In genomic region chr14:101375833-101376232, GRCm38 (mm10) we compare ENCODE assay signal across 20 mouse cellular contexts.
A peak's percentile ranks its signal among the peaks of the same experiment; 100 is the strongest.
DNase-seq lines count a peak whose midpoint lies in the region; ATAC-seq lines count a peak whose summit lies in the region.
"Had no signal": no experiment of that assay in that cellular context is flagged by ENCODE, and none has a peak within 500 bp of the region (broad histone marks: within the 10 kb centered on the region; RNA-seq: fewer than 3 reads in every experiment).

No protein-coding gene starts in this region.

- no peaks in the 10 kb centered on the region for H3K27me3 ChIP-seq in forebrain, embryonic 13.5 days
- no peaks in the 10 kb centered on the region; the same call in 1 of the 2 replicates for H3K27me3 ChIP-seq in forebrain, embryonic 11.5 days (ENCODE audit: control insufficient read depth, insufficient read depth, low read length)
- H3K27me3 ChIP-seq in hindbrain, embryonic 16.5 days (replicated peaks; ENCODE audit: control insufficient read depth, insufficient read depth, low read length): no peaks in the 10 kb centered on the region
- H3K27me3 ChIP-seq in hindbrain, embryonic 12.5 days: 0 out of 2 replicates have a peak, but pooled peaks cover 2% of the 10 kb centered on the region
- 0 out of 2 replicates have a peak, but pooled peaks cover 7% of the 10 kb centered on the region for H3K27me3 ChIP-seq in neural tube, embryonic 13.5 days
- no peaks in the 10 kb centered on the region for H3K27me3 ChIP-seq in neural tube, embryonic 15.5 days (replicated peaks)
- H3K27me3 ChIP-seq: midbrain, embryonic 13.5 days had no signal

- H3K4me3 ChIP-seq in forebrain, embryonic 13.5 days: no peak overlapping the region
- H3K4me3 ChIP-seq in forebrain, embryonic 11.5 days (ENCODE audit: low read depth, low read length): no peak overlapping the region
- no peak overlapping the region for H3K4me3 ChIP-seq in hindbrain, embryonic 16.5 days (ENCODE audit: low read length)
- no peak overlapping the region for H3K4me3 ChIP-seq in hindbrain, embryonic 12.5 days
- H3K4me3 ChIP-seq in neural tube, embryonic 13.5 days: no peak overlapping the region
- no peak overlapping the region for H3K4me3 ChIP-seq in neural tube, embryonic 15.5 days (replicated peaks)
- H3K4me3 ChIP-seq: gastrocnemius, adult 2 months; layer of hippocampus, adult 2 months; midbrain, embryonic 13.5 days had no signal

- no peaks in the 10 kb centered on the region for H3K36me3 ChIP-seq in forebrain, embryonic 13.5 days (ENCODE audit: poor library complexity, severe bottlenecking)
- no peaks in the 10 kb centered on the region for H3K36me3 ChIP-seq in forebrain, embryonic 11.5 days (ENCODE audit: control insufficient read depth, insufficient read depth, low read length)
- H3K36me3 ChIP-seq in hindbrain, embryonic 16.5 days (ENCODE audit: control insufficient read depth, insufficient read depth, low read length): no peaks in the 10 kb centered on the region
- H3K36me3 ChIP-seq in hindbrain, embryonic 12.5 days: no peaks in the 10 kb centered on the region
- H3K36me3 ChIP-seq in neural tube, embryonic 13.5 days: no peaks in the 10 kb centered on the region
- no peaks in the 10 kb centered on the region for H3K36me3 ChIP-seq in neural tube, embryonic 15.5 days
- H3K36me3 ChIP-seq: midbrain, embryonic 13.5 days had no signal

- no peaks in the 10 kb centered on the region for H3K9me3 ChIP-seq in forebrain, embryonic 13.5 days (replicated peaks)
- no peaks in the 10 kb centered on the region for H3K9me3 ChIP-seq in forebrain, embryonic 11.5 days (ENCODE audit: control insufficient read depth, low read length)
- no peaks in the 10 kb centered on the region for H3K9me3 ChIP-seq in hindbrain, embryonic 16.5 days (ENCODE audit: control insufficient read depth, low read length)
- H3K9me3 ChIP-seq in hindbrain, embryonic 12.5 days (replicated peaks): no peaks in the 10 kb centered on the region
- H3K9me3 ChIP-seq in neural tube, embryonic 13.5 days: no peaks in the 10 kb centered on the region
- no peaks in the 10 kb centered on the region for H3K9me3 ChIP-seq in neural tube, embryonic 15.5 days (replicated peaks)
- H3K9me3 ChIP-seq: midbrain, embryonic 13.5 days had no signal

- 0 out of 2 replicates have a peak, but pooled peaks cover 12% of the 10 kb centered on the region for H3K4me1 ChIP-seq in forebrain, embryonic 13.5 days
- H3K4me1 ChIP-seq in forebrain, embryonic 11.5 days (replicated peaks; ENCODE audit: control insufficient read depth, insufficient read depth, low read length): no peaks in the 10 kb centered on the region
- H3K4me1 ChIP-seq in hindbrain, embryonic 16.5 days (ENCODE audit: control insufficient read depth, insufficient read depth, low read depth, low read length): peaks cover 7% of the 10 kb centered on the region; the same call in 1 of the 2 replicates
- peaks cover 16% of the 10 kb centered on the region for H3K4me1 ChIP-seq in hindbrain, embryonic 12.5 days
- H3K4me1 ChIP-seq in neural tube, embryonic 13.5 days (replicated peaks): peaks cover 24% of the 10 kb centered on the region
- peaks cover 16% of the 10 kb centered on the region for H3K4me1 ChIP-seq in neural tube, embryonic 15.5 days

- 0 out of 2 replicates have a peak, but pooled peaks have one; percentile 23 for ATAC-seq in forebrain, embryonic 13.5 days
- ATAC-seq in forebrain, embryonic 11.5 days (replicated peaks; ENCODE audit: low FRiP score): no peak
- ATAC-seq in hindbrain, embryonic 16.5 days: peak; percentile 31; the same call in 1 of the 2 replicates
- ATAC-seq in hindbrain, embryonic 12.5 days (ENCODE audit: low FRiP score): no peak
- no peak for ATAC-seq in neural tube, embryonic 13.5 days (ENCODE audit: low read depth)
- no peak for ATAC-seq in neural tube, embryonic 15.5 days (ENCODE audit: low FRiP score)
- ATAC-seq in CD4-positive, CD25-positive, alpha-beta regulatory T cell, adult 4 months: no peak
- ATAC-seq: intestine, embryonic 16.5 days; midbrain, embryonic 13.5 days had no signal

- H3K27ac ChIP-seq in forebrain, embryonic 13.5 days: 0 out of 2 replicates have a peak overlapping the region, but pooled peaks have one; percentile 25
- no peak overlapping the region for H3K27ac ChIP-seq in forebrain, embryonic 11.5 days (ENCODE audit: low read depth, low read length)
- no peak overlapping the region for H3K27ac ChIP-seq in hindbrain, embryonic 16.5 days (ENCODE audit: low read depth, low read length)
- no peak overlapping the region for H3K27ac ChIP-seq in hindbrain, embryonic 12.5 days
- no peak overlapping the region for H3K27ac ChIP-seq in neural tube, embryonic 13.5 days (replicated peaks)
- no peak overlapping the region for H3K27ac ChIP-seq in neural tube, embryonic 15.5 days (replicated peaks)
- H3K27ac ChIP-seq: gastrocnemius, adult 2 months; kidney, postnatal 0 days; layer of hippocampus, adult 2 months; midbrain, embryonic 13.5 days had no signal

- no peak overlapping the region for H3K4me2 ChIP-seq in forebrain, embryonic 13.5 days
- no peak overlapping the region for H3K4me2 ChIP-seq in forebrain, embryonic 11.5 days (ENCODE audit: low read depth, low read length, severe bottlenecking)
- H3K4me2 ChIP-seq in hindbrain, embryonic 16.5 days (ENCODE audit: low read length): no peak overlapping the region; the same call in 1 of the 2 replicates
- H3K4me2 ChIP-seq in hindbrain, embryonic 12.5 days (replicated peaks): no peak overlapping the region
- no peak overlapping the region for H3K4me2 ChIP-seq in neural tube, embryonic 13.5 days
- H3K4me2 ChIP-seq in neural tube, embryonic 15.5 days: no peak overlapping the region
- H3K4me2 ChIP-seq: midbrain, embryonic 13.5 days had no signal

- H3K9ac ChIP-seq in forebrain, embryonic 13.5 days: peak overlapping the region; percentile 26; the same call in 1 of the 2 replicates
- H3K9ac ChIP-seq in forebrain, embryonic 11.5 days (ENCODE audit: low read length): no peak overlapping the region
- no peak overlapping the region for H3K9ac ChIP-seq in hindbrain, embryonic 16.5 days (ENCODE audit: low read depth, low read length)
- no peak overlapping the region for H3K9ac ChIP-seq in hindbrain, embryonic 12.5 days
- 0 out of 2 replicates have a peak overlapping the region, but pooled peaks have one; percentile 38 for H3K9ac ChIP-seq in neural tube, embryonic 13.5 days
- H3K9ac ChIP-seq in neural tube, embryonic 15.5 days (replicated peaks): no peak overlapping the region
- H3K9ac ChIP-seq: midbrain, embryonic 13.5 days had no signal

- DNase-seq in forebrain, embryonic 11.5 days (ENCODE audit: low spot score): no peak
- DNase-seq: adrenal gland, postnatal 36 days; B cell, adult 2 months; cerebellum, adult 18-20 months; gastrocnemius, adult 2 months; heart, postnatal 4 days; layer of hippocampus, postnatal 36 days; liver; right cerebral cortex, postnatal 4 days; thymus, adult 2 months had no signal

- 52% methylated on average over 6 of the region's 6 CpGs for WGBS in forebrain, embryonic 13.5 days
- WGBS in forebrain, embryonic 11.5 days: 67% methylated on average over 6 of the region's 6 CpGs
- 30% methylated on average over 6 of the region's 6 CpGs for WGBS in hindbrain, embryonic 16.5 days
- 50% methylated on average over 6 of the region's 6 CpGs for WGBS in hindbrain, embryonic 12.5 days
- WGBS in neural tube, embryonic 13.5 days: 42% methylated on average over 6 of the region's 6 CpGs
- 40% methylated on average over 6 of the region's 6 CpGs for WGBS in neural tube, embryonic 15.5 days

Comparison
In these comparisons a context has a peak if more than half of its experiments do, and no peak if none do; other contexts are left out.
1. ATAC-seq: peak in forebrain, embryonic 13.5 days (single experiment) and hindbrain, embryonic 16.5 days (single experiment); none in forebrain, embryonic 11.5 days (single experiment), hindbrain, embryonic 12.5 days (single experiment), neural tube, embryonic 13.5 days (single experiment), neural tube, embryonic 15.5 days (single experiment) and CD4-positive, CD25-positive, alpha-beta regulatory T cell, adult 4 months (single experiment).
2. H3K9ac ChIP-seq: peak in forebrain, embryonic 13.5 days (single experiment) and neural tube, embryonic 13.5 days (single experiment); none in forebrain, embryonic 11.5 days (single experiment), hindbrain, embryonic 16.5 days (single experiment), hindbrain, embryonic 12.5 days (single experiment) and neural tube, embryonic 15.5 days (single experiment).